Mouse (Mus musculus): Measurements from ENCODE around the gene Dcdc2b. TPM values are rescaled to one million over a fixed set of nuclear protein-coding genes. Genes with fewer than 3 reads are reported as not detected.

Dcdc2b gene
- polyA plus RNA-seq, 2 experiments = 0.19 to 0.47 TPM

GRCm38 (mm10) chr4:129575171-129575844 is 38.7 kb downstream of the Dcdc2b start:
- ATAC-seq (ENCODE audit: insufficient read depth) = no peak
- no peak for TF ChIP-seq EP300 (IDR thresholded peaks at IDR 0.05; ENCODE audit: low read depth)
- TF ChIP-seq CTCF (IDR thresholded peaks at IDR 0.05; ENCODE audit: low read depth) = no peak
- no peak for DNase-seq (ENCODE audit: low read depth in 3 of 3, low spot score in 3 of 3)
- H3K36me3 ChIP-seq (replicated peaks; ENCODE audit: control insufficient read depth, insufficient read depth, low read depth) = no peaks in the 10 kb centered on the region
- H3K9me3 ChIP-seq (ENCODE audit: control insufficient read depth, low read length) = no peaks in the 10 kb centered on the region
- peak overlapping the region; percentile 18; the same call in 1 of the 2 replicates for H3K4me2 ChIP-seq (ENCODE audit: low read depth)
- no peaks in the 10 kb centered on the region for H3K27me3 ChIP-seq (ENCODE audit: control insufficient read depth, insufficient read depth, low read length)
- peaks cover 0 to 4% of the 10 kb centered on the region in 2 experiments; a peak in 2 of 4 replicates for H3K4me1 ChIP-seq (replicated peaks; ENCODE audit: control insufficient read depth in 2 of 2, insufficient read depth in 2 of 2, low read length in 1 of 2)
- WGBS (ENCODE audit: insufficient replicate concordance) = 18% methylated on average over 7 of the region's 8 CpGs
- H3K27ac ChIP-seq = no peak overlapping the region
- no peak overlapping the region for H3K4me3 ChIP-seq (ENCODE audit: insufficient read depth in 1 of 2, low read depth in 2 of 2, low read length in 2 of 2)
- H3K9ac ChIP-seq (replicated peaks) = no peak overlapping the region

- H3K27me3 ChIP-seq (ENCODE audit: control insufficient read depth, insufficient read depth, low read length) = no peaks in the 10 kb centered on the region
- no peak for ATAC-seq (ENCODE audit: insufficient read depth)
- TF ChIP-seq EP300 (IDR thresholded peaks at IDR 0.05; ENCODE audit: low read depth) = no peak
- no peak for TF ChIP-seq CTCF (IDR thresholded peaks at IDR 0.05; ENCODE audit: low read depth)
- H3K9ac ChIP-seq (replicated peaks) = no peak within 1 kb of the TSS
- no peak for DNase-seq (ENCODE audit: low read depth in 3 of 3, low spot score in 3 of 3)
- H3K4me1 ChIP-seq (replicated peaks; ENCODE audit: control insufficient read depth in 2 of 2, insufficient read depth in 2 of 2, low read length in 1 of 2) = peaks cover 0 to 2% of the 10 kb centered on the region in 2 experiments; a peak in 2 of 4 replicates
- no peaks in the 10 kb centered on the region for H3K36me3 ChIP-seq (replicated peaks; ENCODE audit: control insufficient read depth, insufficient read depth, low read depth)
- no peak within 1 kb of the TSS for H3K4me3 ChIP-seq (ENCODE audit: insufficient read depth in 1 of 2, low read depth in 2 of 2, low read length in 2 of 2)
- no peak within 1 kb of the TSS for H3K27ac ChIP-seq
- no peaks in the 10 kb centered on the region for H3K9me3 ChIP-seq (ENCODE audit: control insufficient read depth, low read length)
- 40% methylated on average over 8 of the region's 8 CpGs for WGBS (ENCODE audit: insufficient replicate concordance)
- H3K4me2 ChIP-seq (ENCODE audit: low read depth) = no peak within 1 kb of the TSS
Measured at GRCm38 (mm10) chr4:129573430-129573829, 40.6 kb downstream of the Dcdc2b start, which contains the start of gene Lck. Gene Lck, minus strand, starts transcription at chr4:129573641.

DNA sequence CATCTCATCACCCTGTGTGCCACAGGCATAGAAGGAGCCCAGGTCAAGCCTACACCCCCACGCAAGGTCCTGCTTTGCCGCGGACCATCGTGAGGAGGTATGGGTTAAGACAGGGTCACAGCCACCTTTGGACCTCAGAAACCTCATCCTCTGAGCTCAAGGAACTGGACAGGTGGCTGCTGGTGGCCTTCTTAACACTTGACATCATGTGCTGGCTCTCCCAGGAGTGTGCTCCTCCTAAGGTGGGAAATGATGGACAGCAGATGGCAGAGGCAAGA is 41.0 kb downstream of the Dcdc2b start:
- 78% methylated on average over 4 of the region's 4 CpGs for WGBS (ENCODE audit: insufficient replicate concordance)
- no peak for TF ChIP-seq EP300 (IDR thresholded peaks at IDR 0.05; ENCODE audit: low read depth)
- no peak for TF ChIP-seq CTCF (IDR thresholded peaks at IDR 0.05; ENCODE audit: low read depth)

GRCm38 (mm10) chr4:129572236-129573092 is 41.6 kb downstream of the Dcdc2b start:
- TF ChIP-seq CTCF (IDR thresholded peaks at IDR 0.05; ENCODE audit: low read depth) = no peak
- TF ChIP-seq EP300 (IDR thresholded peaks at IDR 0.05; ENCODE audit: low read depth) = no peak
- H3K36me3 ChIP-seq (replicated peaks; ENCODE audit: control insufficient read depth, insufficient read depth, low read depth) = no peaks in the 10 kb centered on the region
- H3K27ac ChIP-seq = no peak overlapping the region
- no peak overlapping the region for H3K4me3 ChIP-seq (ENCODE audit: insufficient read depth in 1 of 2, low read depth in 2 of 2, low read length in 2 of 2)
- no peaks in the 10 kb centered on the region for H3K9me3 ChIP-seq (ENCODE audit: control insufficient read depth, low read length)
- no peaks in the 10 kb centered on the region for H3K27me3 ChIP-seq (ENCODE audit: control insufficient read depth, insufficient read depth, low read length)
- DNase-seq (ENCODE audit: low read depth in 3 of 3, low spot score in 3 of 3) (no peak), ATAC-seq (ENCODE audit: insufficient read depth) (no peak)
- H3K9ac ChIP-seq (replicated peaks) = no peak overlapping the region
- 60% methylated on average over 13 of the region's 13 CpGs for WGBS (ENCODE audit: insufficient replicate concordance)
- no peak overlapping the region for H3K4me2 ChIP-seq (ENCODE audit: low read depth)
- peaks cover 0 to 2% of the 10 kb centered on the region in 2 experiments; a peak in 2 of 4 replicates for H3K4me1 ChIP-seq (replicated peaks; ENCODE audit: control insufficient read depth in 2 of 2, insufficient read depth in 2 of 2, low read length in 1 of 2)

More for the DNA sequence above, 41.0 kb downstream of the Dcdc2b start:
- peaks cover 0 to 2% of the 10 kb centered on the region in 2 experiments; a peak in 2 of 4 replicates for H3K4me1 ChIP-seq (replicated peaks; ENCODE audit: control insufficient read depth in 2 of 2, insufficient read depth in 2 of 2, low read length in 1 of 2)
- no peak for ATAC-seq (ENCODE audit: insufficient read depth)
- H3K36me3 ChIP-seq (replicated peaks; ENCODE audit: control insufficient read depth, insufficient read depth, low read depth) = no peaks in the 10 kb centered on the region
- H3K4me2 ChIP-seq (ENCODE audit: low read depth) = no peak overlapping the region
- H3K27me3 ChIP-seq (ENCODE audit: control insufficient read depth, insufficient read depth, low read length) = no peaks in the 10 kb centered on the region
- H3K27ac ChIP-seq = no peak overlapping the region
- H3K9ac ChIP-seq (replicated peaks) = no peak overlapping the region
- H3K9me3 ChIP-seq (ENCODE audit: control insufficient read depth, low read length) = no peaks in the 10 kb centered on the region
- DNase-seq (ENCODE audit: low read depth in 3 of 3, low spot score in 3 of 3) = no peak
- H3K4me3 ChIP-seq (ENCODE audit: insufficient read depth in 1 of 2, low read depth in 2 of 2, low read length in 2 of 2) = no peak overlapping the region

GRCm38 (mm10) chr4:129571551-129572084 is 42.4 kb downstream of the Dcdc2b start:
- peaks cover 0 to 2% of the 10 kb centered on the region in 2 experiments; a peak in 2 of 4 replicates for H3K4me1 ChIP-seq (replicated peaks; ENCODE audit: control insufficient read depth in 2 of 2, insufficient read depth in 2 of 2, low read length in 1 of 2)
- no peaks in the 10 kb centered on the region for H3K9me3 ChIP-seq (ENCODE audit: control insufficient read depth, low read length)
- no peak for ATAC-seq (ENCODE audit: insufficient read depth)
- no peaks in the 10 kb centered on the region for H3K36me3 ChIP-seq (replicated peaks; ENCODE audit: control insufficient read depth, insufficient read depth, low read depth)
- 58% methylated on average over 8 of the region's 8 CpGs for WGBS (ENCODE audit: insufficient replicate concordance)
- H3K27ac ChIP-seq = no peak overlapping the region
- H3K4me2 ChIP-seq (ENCODE audit: low read depth) = no peak overlapping the region
- H3K9ac ChIP-seq (replicated peaks) = no peak overlapping the region
- TF ChIP-seq CTCF (IDR thresholded peaks at IDR 0.05; ENCODE audit: low read depth) = no peak
- TF ChIP-seq EP300 (IDR thresholded peaks at IDR 0.05; ENCODE audit: low read depth) = no peak
- H3K27me3 ChIP-seq (ENCODE audit: control insufficient read depth, insufficient read depth, low read length) = no peaks in the 10 kb centered on the region
- no peak for DNase-seq (ENCODE audit: low read depth in 3 of 3, low spot score in 3 of 3)
- H3K4me3 ChIP-seq (ENCODE audit: insufficient read depth in 1 of 2, low read depth in 2 of 2, low read length in 2 of 2) = no peak overlapping the region
